Mouse (Mus musculus) CH12F3 (cell line): ENCODE results near the gene Taldo1.
"Not testable (repeated sequence)": the region's sequence is repeated elsewhere in the genome, so short reads cannot be mapped to it uniquely, and the experiment has no call there.

Experiments used
- in situ Hi-C: fragments of 300-500 bp; cut with MboI; formaldehyde crosslinking; loops from 2 replicates; pipeline ENCODE4 v1.14.3; 2020; ENCODE audit warnings: low sequenced_read_pairs

Gene Taldo1

GRCm38 (mm10) chr7:141381068-141381835 is 10.7 kb upstream of the Taldo1 start:
- in situ Hi-C loops = no loop called here

GRCm38 (mm10) chr7:141387807-141388486 is 4.1 kb upstream of the Taldo1 start:
- in situ Hi-C loops = no loop called here

GRCm38 (mm10) chr7:141388487-141389109 is 3.4 kb upstream of the Taldo1 start:
- in situ Hi-C loops = no loop called here

DNA sequence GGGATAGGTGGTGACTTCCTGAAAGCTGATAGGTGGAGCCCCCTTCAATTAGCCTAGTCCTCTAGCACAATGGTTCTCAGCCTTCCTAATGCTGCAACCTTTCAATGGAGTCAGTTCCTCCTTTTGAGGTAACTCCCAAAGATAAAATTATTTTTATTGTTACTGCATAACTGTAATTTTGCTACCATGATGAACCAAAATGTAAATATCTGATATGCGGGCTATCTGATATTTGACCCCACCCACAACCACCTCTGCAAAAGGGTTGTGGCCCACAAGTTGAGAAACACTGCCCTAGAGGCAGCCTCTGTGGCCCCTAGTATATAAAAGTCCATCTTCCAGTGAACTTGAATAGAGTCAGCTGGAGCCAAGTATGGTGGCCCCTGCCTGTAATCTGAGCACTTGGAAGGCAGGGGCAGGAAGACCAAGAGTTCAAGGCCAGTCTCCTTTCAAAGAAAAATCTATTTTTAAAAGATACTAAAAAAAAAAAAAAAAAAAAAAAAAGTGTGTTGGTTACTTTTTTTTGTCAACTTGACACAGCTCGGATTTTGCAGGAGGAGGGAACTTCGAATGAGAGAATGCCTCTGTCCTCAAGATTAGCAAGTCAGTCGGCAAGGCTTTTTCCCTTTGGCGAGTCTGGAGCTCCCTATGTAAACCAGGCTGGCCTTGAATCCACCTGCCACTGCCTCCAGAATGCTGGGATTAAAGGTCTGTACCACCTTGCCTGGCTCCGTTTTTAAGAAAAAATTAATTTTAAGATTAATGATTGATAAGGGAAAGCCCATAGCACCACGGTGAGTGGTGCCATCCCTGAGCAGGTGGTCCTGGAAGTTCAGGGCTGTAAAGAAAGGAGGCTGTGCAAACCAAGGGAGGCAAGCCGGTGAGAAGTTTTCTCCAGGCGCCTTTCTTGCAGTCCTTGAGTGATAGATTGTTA is 1.4 kb upstream of the Taldo1 start:
- in situ Hi-C loops = no loop called here

DNA sequence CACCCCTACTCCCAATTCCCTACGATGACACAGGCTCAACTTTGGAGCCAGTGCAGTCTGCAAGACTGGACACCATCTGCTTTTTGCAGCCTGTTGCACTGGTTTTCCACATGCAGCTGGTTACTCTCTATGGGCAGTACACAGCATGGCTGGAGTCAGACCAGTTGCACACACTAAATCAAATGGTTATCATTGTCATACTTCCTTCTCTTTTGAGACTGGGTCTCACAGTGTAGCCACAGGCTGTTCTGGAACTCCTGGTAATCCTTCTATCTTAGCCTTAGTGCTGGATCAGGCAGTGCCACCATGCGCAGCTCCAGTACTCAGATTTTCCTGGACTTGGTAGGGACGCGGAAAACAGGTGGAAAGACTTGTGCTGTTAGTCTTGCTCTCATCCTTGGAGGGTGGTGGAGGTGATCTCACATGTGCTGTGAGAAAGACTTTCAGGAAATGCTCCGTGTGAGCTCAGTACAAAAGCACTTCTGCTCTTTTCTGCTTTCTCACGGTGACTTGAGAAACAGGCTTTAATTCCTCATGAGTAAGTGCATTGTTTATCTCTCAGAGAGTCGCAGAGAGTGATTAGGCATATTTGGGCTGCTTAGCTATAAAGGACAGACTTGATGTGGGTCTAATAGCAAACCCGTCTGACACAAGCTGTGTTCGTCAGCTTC is 688 bp downstream of the Taldo1 start:
- in situ Hi-C loops = no loop called here

DNA sequence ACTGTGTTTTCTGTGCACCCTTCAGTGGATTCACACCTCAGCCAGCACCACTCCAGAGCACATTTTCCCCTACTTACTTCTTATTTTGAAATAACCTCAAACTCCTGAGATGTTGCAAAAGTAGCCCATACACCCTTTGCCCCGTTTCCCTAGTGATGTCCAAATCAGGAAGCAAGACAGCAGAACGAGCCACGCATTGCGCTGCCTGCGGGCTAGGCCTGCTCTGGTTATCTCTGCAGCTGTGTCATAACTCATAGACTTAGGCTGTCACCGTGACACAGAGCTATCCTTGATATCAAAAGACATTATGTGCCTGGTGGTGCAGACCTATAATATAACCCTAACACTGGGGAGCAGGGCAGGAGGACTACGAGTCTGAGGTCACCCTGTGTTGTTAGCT is 2.2 kb downstream of the Taldo1 start:
- in situ Hi-C loops = no loop called here

GRCm38 (mm10) chr7:141394771-141395170 is 2.8 kb downstream of the Taldo1 start:
- in situ Hi-C loops = no loop called here

DNA sequence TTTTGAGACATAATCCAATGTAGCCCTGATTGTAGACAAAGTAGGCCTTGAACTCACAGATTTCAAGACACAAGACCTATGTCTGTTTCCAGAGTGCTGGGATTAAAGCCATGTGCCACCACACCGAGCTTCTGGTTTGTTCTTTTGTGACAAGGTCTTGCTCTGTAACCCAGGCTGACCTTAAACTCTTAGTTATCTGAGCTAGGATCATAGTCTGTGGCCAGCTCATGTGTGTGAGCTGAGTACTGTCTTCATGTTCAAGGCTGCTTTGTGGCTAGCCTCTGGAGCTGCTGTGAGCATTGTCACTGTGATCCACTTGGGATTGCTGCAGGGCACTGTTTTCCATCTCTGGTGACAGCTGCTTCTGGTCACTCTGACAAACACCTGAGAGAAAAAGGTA is 3.3 kb downstream of the Taldo1 start:
- in situ Hi-C loops = no loop called here

- in situ Hi-C loops = no loop called here
Observed at GRCm38 (mm10) chr7:141403305-141403704, 11.3 kb downstream of the Taldo1 start.

GRCm38 (mm10) chr7:141405466-141405865 is 13.5 kb downstream of the Taldo1 start:
- in situ Hi-C loops = no loop called here

DNA sequence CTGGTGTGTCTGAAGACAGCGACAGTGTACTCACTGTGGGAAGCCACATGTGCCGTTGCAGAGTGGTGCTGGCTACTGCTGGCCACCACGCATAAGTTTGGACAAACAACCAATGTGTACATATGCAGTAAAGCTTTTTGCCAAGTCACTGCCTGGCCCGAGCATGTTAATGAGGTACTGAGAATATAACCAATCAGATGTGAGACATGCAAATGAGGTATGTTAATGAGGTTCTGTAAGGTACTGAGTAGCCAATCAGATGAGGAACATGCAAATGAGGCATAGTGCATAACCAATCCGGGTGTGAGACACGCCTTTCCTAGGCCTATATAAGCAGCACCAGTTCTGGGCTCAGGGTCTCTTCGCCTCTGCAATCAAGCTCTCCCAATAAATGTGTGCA is 15.7 kb downstream of the Taldo1 start:
- in situ Hi-C loops = not testable (repeated sequence)

- in situ Hi-C loops = no loop called here
Observed at GRCm38 (mm10) chr7:141408833-141409232, 16.8 kb downstream of the Taldo1 start.

GRCm38 (mm10) chr7:141410631-141411030 is 18.6 kb downstream of the Taldo1 start:
- in situ Hi-C loops = no loop called here

DNA sequence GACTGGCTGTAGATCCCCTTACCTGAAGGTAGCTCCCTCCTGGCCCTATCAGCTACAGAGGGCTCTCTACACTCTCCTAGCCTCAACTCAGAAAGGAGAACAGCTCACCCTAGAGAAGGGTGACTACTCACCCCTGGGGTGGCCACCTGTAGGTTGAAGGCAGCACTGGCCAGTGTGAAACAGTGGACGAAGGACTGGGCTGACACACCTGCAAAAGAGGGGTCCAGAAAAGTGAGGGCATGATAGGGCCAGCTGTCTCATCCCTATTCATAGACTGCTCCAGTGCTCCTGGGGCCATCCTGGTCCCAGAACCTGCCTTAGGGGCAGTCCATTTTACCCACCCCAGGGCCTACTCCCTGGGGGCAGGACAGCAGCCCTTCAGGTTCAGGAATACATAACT is 19.7 kb downstream of the Taldo1 start:
- in situ Hi-C loops = no loop called here

DNA sequence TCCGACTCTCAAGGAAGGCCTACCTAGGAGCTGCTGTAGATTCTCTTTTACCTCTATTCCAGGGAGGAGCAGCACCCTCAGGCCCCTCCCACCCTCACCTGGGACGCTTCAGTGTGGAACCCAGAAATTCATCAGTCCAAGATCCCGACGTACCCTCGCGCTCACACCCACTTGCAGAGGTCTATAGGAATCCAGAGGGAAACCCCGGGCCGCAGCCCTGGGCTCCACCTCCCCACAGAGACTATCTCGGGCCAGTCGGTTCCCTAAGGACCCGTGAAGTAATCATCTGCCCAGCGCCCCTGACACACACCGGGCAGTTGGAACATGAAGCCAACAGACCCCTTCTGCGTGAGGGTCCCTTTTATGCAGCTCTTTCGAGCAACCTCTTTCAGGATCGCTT is 21.3 kb downstream of the Taldo1 start:
- in situ Hi-C loops = no loop called here

- in situ Hi-C loops = no loop called here
Observed at GRCm38 (mm10) chr7:141413809-141414584, 22.0 kb downstream of the Taldo1 start, which contains the start of gene Gatd1. Gatd1 (minus strand) TSS chr7:141414136.

GRCm38 (mm10) chr7:141416144-141416841 is 24.3 kb downstream of the Taldo1 start:
- in situ Hi-C loops = no loop called here

- in situ Hi-C loops = no loop called here
Observed at GRCm38 (mm10) chr7:141417731-141418681, 26.0 kb downstream of the Taldo1 start.
